Mouse (Mus musculus) embryonic facial prominence, embryonic 14.5 days (tissue): ENCODE results near the gene Tmem206. TPM values are rescaled to one million over a fixed set of nuclear protein-coding genes. Genes with fewer than 3 reads are reported as not detected.

Experiments used
- ATAC-seq: fragments of 200-750 bp; cut with Nextera tagmentation; 2 replicates; pipeline ENCODE4 v1.8.0; 2017; ENCODE audit warnings: low read depth, moderate number of reproducible peaks, moderate TSS enrichment
- DNase-seq: peaks from one replicate; pipeline ENCODE4 v3.0.0-alpha.2; 2015; ENCODE audit warnings: low spot score
- H3K27ac ChIP-seq: fragments of 300-500 bp; sonication (generic); replicated peaks from 2 replicates; pipeline ENCODE4 v1.5.1; 2014; ENCODE audit warnings: low read depth, mild to moderate bottlenecking, low read length, moderate library complexity
- H3K27me3 ChIP-seq: fragments of 300-500 bp; sonication (generic); replicated peaks from 2 replicates; pipeline ENCODE4 v1.6.1; 2014; ENCODE audit warnings: low read length; ENCODE audit not compliant: control insufficient read depth, insufficient read depth
- H3K36me3 ChIP-seq: fragments of 300-500 bp; sonication (generic); 2 replicates; pipeline ENCODE4 v1.6.1; 2014; ENCODE audit warnings: low read length, mixed read lengths; ENCODE audit not compliant: control insufficient read depth, insufficient read depth
- H3K4me1 ChIP-seq: fragments of 300-500 bp; sonication (generic); 2 replicates; pipeline ENCODE4 v1.6.1; 2014; ENCODE audit warnings: antibody characterized with exemption, low read length; ENCODE audit not compliant: control insufficient read depth, insufficient read depth
- H3K4me2 ChIP-seq: fragments of 300-500 bp; sonication (generic); 2 replicates; pipeline ENCODE4 v1.6.1; 2014; ENCODE audit warnings: low read depth, mild to moderate bottlenecking, low read length, moderate library complexity, mixed read lengths
- H3K4me3 ChIP-seq: fragments of 300-500 bp; sonication (generic); 2 replicates; pipeline ENCODE4 v1.5.1; 2014; ENCODE audit warnings: low read depth, mild to moderate bottlenecking, low read length
- H3K9ac ChIP-seq: fragments of 300-500 bp; sonication (generic); 2 replicates; pipeline ENCODE4 v1.6.1; 2014; ENCODE audit warnings: low read depth, mild to moderate bottlenecking, low read length, moderate library complexity, mixed read lengths
- H3K9me3 ChIP-seq: fragments of 300-500 bp; sonication (generic); 2 replicates; pipeline ENCODE4 v1.6.1; 2016; ENCODE audit warnings: low read length; ENCODE audit not compliant: control insufficient read depth
- WGBS: fragments of 180-500 bp; shearing (Covaris S2); extraction: QIAGEN DNeasy Blood & Tissue Kit; methylation state at CpG from one replicate; pipeline ENCODE4 v1.1.7; 2014; 5-methylcytosine and 5-hydroxymethylcytosine counted together
- polyA plus RNA-seq: library from polyadenylated mRNA; unstranded; fragments of >200 nt; fragmentation: Nextera tagmentation; extraction: Ambion mirVana; gene quantifications from 2 replicates; pipeline ENCODE4 v1.2.1, GENCODE M21; 2014

Tmem206 gene
- polyA plus RNA-seq = 16.4 and 18.2 TPM in 2 replicates

DNA sequence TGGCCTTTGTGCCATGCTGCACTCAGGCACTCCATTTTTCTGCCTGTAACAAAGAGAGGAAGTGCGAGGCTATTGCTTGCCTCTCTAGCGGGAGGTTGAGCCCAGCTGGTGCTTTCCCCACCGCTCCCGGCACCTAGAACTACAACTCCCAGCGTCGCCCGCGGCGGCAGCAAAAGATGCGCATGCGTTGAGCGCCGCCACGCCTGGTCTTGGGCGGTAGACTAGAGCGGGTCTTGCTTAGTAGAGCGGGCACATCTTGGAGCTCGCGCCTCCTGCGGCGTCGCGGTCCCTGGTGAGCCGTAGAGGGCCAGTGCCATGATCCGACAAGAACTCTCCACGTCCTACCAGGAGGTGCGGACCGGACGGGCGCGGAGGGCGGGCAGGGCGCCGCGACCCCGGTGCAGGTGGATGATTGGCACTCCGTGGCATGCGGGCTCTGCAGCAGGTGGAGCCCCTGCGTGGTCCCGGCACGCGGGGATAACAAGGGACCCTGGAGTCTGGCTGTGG is at the start of gene Tmem206:
TSS of gene Tmem206 (plus strand) at position 187 of the 507 bp plus-strand sequence.
- under 1% methylated on average over 35 of the region's 42 CpGs for WGBS
- peak within 1 kb of the TSS; percentile 74 for H3K9ac ChIP-seq
- peak; percentile 97 for ATAC-seq
- H3K27me3 ChIP-seq = no peaks in the 10 kb centered on the region
- no peaks in the 10 kb centered on the region for H3K36me3 ChIP-seq
- no peaks in the 10 kb centered on the region for H3K9me3 ChIP-seq
- DNase-seq = peak; percentile 97
- 0 out of 2 replicates have a peak within 1 kb of the TSS, but pooled peaks have one; percentile 28 for H3K27ac ChIP-seq
- H3K4me2 ChIP-seq = peak within 1 kb of the TSS; percentile 95
- peak within 1 kb of the TSS; percentile 89 for H3K4me3 ChIP-seq
- H3K4me1 ChIP-seq = peaks cover 10% of the 10 kb centered on the region

DNA sequence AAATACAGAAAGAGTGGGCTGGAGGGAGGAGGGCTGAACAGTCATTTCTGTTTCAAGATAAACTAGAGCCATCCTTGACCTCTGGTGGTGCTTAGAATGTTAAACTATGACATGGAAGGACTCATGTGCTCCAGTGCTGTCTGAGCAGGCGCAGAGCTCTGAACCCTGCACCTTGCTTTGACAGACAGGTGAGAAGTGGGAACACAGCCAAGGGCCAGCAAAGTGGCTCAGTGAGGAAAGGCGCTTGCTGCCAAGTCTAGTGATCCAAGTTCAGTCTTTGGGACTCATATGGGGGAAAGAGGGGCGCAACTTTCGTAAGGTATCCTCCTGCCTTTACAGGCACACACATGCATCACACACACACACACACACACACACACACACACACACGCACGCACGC is 49.5 kb upstream of the Tmem206 start:
- no peak for ATAC-seq
- no peak for DNase-seq
- Histone ChIP-seq H3K4me2 (no peak overlapping the region), H3K4me3 (no peak overlapping the region), H3K4me1 (no peaks in the 10 kb centered on the region), H3K27me3 (no peaks in the 10 kb centered on the region), H3K27ac (no peak overlapping the region), H3K36me3 (no peaks in the 10 kb centered on the region), H3K9me3 (no peaks in the 10 kb centered on the region), H3K9ac (no peak overlapping the region)
- WGBS = 93% methylated on average over 7 of the region's 7 CpGs

DNA sequence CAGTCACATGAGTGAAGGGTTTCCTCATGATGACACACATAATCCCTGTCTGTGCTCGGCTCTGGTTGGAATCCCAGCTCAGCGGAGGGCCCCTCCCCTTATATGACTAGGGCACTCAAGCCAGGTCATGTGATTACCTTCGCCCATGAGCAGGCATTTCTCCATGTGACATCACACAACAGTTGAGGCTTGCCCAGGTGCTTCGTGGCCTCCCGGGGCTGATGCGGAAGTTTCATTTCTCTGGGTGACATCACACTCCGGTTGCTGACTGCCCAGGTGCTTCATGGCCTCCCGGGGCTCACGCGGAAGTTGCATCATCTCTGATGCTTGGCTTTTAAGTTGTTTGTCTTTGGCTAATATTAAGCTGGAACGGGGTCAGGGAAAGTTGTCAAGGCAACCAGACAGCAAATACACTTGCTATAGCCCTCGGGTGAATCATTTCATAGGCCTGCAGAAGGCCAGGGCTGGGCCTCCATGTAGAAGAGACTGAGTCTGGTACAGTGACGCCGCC is 48.1 kb upstream of the Tmem206 start:
- Histone ChIP-seq H3K27me3 (no peaks in the 10 kb centered on the region), H3K4me3 (no peak overlapping the region), H3K27ac (no peak overlapping the region), H3K4me1 (no peaks in the 10 kb centered on the region), H3K4me2 (no peak overlapping the region), H3K36me3 (no peaks in the 10 kb centered on the region), H3K9ac (no peak overlapping the region), H3K9me3 (no peaks in the 10 kb centered on the region)
- DNase-seq = peak; percentile 34
- peak; percentile 24; the same call in 1 of the 2 replicates for ATAC-seq
- WGBS = 68% methylated on average over 12 of the region's 14 CpGs

DNA sequence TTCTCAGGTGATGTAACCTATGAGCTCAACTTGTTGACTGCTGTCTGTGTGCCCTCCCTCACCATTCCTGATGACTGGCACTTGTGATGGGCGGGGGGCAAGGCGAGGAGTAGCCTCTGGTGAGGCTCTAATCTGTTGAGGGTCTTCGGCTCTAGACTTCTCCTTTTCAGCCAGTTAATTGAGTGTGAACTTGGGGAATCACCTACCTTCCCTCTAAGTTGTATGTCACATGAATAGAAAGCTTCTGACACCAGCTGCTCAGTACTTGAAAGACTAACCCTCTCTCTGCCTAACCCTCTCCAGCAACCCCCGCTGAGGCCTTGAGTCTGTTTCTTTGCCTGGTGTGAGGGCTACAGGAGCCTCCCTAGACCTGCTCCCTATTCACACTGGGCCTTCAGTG is 47.4 kb upstream of the Tmem206 start:
- no peak for DNase-seq
- WGBS = 83% methylated on average over 4 of the region's 4 CpGs
- H3K36me3 ChIP-seq = no peaks in the 10 kb centered on the region
- no peaks in the 10 kb centered on the region for H3K4me1 ChIP-seq
- no peak overlapping the region for H3K4me2 ChIP-seq
- H3K9me3 ChIP-seq = no peaks in the 10 kb centered on the region
- no peak for ATAC-seq
- no peak overlapping the region for H3K4me3 ChIP-seq
- no peaks in the 10 kb centered on the region for H3K27me3 ChIP-seq
- no peak overlapping the region for H3K9ac ChIP-seq
- no peak overlapping the region for H3K27ac ChIP-seq

DNA sequence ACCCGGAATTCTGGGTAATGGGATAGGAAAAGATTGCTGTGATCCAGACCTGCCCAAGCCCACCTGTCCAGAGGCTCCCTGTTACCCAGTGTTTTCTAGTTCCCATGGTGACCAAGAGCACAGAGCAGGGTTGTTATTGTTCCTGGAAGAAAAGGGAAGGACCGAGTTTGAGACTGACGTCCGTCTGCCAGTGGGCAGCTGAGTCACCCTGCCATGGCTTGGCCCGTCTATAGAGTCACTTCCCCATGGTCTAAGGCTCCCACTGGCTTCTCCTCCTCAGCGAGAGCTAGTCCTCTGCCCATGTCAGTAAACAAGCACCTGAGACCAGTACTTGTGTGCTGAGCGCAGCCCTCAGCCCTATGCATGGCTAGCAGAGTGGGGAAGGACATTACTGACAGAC is 44.5 kb upstream of the Tmem206 start:
- Histone ChIP-seq H3K27ac (no peak overlapping the region), H3K4me1 (no peaks in the 10 kb centered on the region), H3K4me3 (no peak overlapping the region), H3K36me3 (no peaks in the 10 kb centered on the region), H3K27me3 (no peaks in the 10 kb centered on the region), H3K4me2 (no peak overlapping the region), H3K9ac (no peak overlapping the region), H3K9me3 (no peaks in the 10 kb centered on the region)
- 75% methylated on average over 7 of the region's 7 CpGs for WGBS
- ATAC-seq = no peak
- no peak for DNase-seq

DNA sequence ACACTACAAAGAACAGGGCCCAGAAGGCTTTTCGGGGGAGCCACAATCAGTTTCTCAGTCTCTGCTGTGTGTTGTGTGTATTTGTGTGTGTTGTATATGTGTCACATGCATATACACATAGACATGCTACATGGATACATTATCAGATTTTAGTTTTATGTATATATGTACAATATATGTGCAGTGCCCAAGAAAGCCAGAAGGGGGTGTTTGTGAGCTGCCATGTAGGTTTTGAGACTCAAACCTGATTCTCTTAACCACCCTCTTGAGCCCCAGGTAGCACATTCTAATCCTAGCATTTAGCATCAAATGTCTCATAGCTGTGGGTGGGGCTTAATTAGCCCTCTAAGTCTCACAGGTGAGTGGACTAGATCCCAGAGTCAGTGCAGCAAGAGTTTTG is 43.4 kb upstream of the Tmem206 start:
- no peaks in the 10 kb centered on the region for H3K4me1 ChIP-seq
- no peak overlapping the region for H3K4me2 ChIP-seq
- H3K9ac ChIP-seq = no peak overlapping the region
- H3K27ac ChIP-seq = no peak overlapping the region
- 92% methylated on average over 1 of the region's 1 CpGs for WGBS
- H3K27me3 ChIP-seq = no peaks in the 10 kb centered on the region
- no peaks in the 10 kb centered on the region for H3K9me3 ChIP-seq
- H3K36me3 ChIP-seq = no peaks in the 10 kb centered on the region
- DNase-seq (no peak), ATAC-seq (no peak)
- no peak overlapping the region for H3K4me3 ChIP-seq

DNA sequence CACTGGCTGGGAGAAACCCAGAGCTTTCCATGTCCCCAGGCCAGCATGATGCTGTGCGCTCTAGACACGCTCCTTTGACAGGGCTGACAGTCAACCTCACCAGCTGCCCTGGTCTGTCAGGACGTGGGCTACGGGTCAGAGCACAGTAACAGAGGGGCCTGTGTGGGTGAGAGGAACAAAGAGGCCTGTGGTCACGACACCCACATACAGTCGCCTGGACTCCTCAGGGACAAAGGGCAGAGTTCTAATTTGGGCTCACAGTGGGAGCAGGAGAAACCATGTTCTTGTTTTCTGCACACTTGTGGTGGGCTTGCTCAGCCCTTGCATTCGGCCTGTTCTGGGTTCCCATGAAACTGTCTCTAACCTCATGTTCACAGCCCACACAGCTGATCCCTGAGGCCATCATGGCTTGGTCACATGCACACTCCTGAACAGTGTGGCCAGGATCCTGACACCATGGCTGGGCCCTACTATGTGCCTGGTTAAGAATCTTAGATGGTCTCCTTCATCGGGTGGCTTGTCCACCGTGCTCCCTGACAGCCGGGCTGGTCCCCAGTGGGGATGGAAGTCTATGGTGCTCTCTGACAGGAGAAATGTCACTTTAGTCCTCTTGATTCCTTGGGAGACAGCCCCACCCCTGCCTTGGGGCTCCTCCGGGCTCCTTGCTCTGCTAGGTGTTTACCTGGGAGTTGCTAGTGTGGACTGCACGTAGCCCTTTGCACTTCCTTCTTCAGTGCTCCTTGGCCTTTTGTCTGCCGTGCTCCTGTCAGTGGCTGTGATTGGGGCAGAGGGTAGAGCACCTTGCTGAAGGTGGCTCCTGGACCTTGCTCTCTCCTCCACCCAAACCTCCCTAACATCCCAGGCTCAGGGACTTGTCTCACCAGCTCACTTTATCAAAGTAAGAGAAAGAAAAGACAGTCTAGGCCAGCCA is 42.3 kb upstream of the Tmem206 start:
- H3K27ac ChIP-seq = no peak overlapping the region
- 66% methylated on average over 13 of the region's 13 CpGs for WGBS
- H3K9me3 ChIP-seq = no peaks in the 10 kb centered on the region
- H3K36me3 ChIP-seq = no peaks in the 10 kb centered on the region
- H3K9ac ChIP-seq = no peak overlapping the region
- no peak overlapping the region for H3K4me3 ChIP-seq
- ATAC-seq (peak; percentile 45; the same call in 1 of the 2 replicates), DNase-seq (no peak)
- no peak overlapping the region for H3K4me2 ChIP-seq
- no peaks in the 10 kb centered on the region for H3K27me3 ChIP-seq
- H3K4me1 ChIP-seq = no peaks in the 10 kb centered on the region

DNA sequence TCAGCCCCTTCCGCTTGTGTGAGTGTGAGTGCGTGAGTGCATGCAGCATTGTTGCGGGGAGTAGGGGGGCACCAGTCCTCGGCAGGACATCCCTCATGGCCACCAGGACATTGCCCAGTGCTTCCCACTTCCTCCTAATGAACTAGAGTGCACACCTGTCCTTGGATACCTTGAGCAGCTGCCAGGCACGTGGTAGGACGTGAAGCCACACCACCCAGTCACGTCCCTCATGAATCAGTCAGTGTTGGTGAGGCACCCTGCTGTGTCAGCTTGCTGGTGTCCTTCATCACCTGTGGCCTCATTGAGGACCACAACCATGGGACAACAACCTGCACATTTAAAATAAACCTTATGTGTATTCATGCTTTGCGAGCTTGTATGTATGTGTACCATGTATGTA is 41.2 kb upstream of the Tmem206 start:
- Histone ChIP-seq H3K4me1 (no peaks in the 10 kb centered on the region), H3K9ac (no peak overlapping the region), H3K9me3 (no peaks in the 10 kb centered on the region), H3K36me3 (no peaks in the 10 kb centered on the region), H3K4me2 (no peak overlapping the region), H3K27ac (no peak overlapping the region), H3K27me3 (no peaks in the 10 kb centered on the region), H3K4me3 (no peak overlapping the region)
- ATAC-seq = no peak
- no peak for DNase-seq
- 84% methylated on average over 8 of the region's 8 CpGs for WGBS
